Mouse (Mus musculus) embryonic facial prominence, embryonic 10.5 days (tissue): ENCODE data around the gene Tjp2. TPM values are rescaled to one million over a fixed set of nuclear protein-coding genes. Genes with fewer than 3 reads are reported as not detected.

Source experiments
- DNase-seq: peaks from one replicate; pipeline ENCODE4 v3.0.0-alpha.2; 2017; ENCODE audit warnings: low spot score
- H3K27ac ChIP-seq: fragments of 300-500 bp; sonication (generic); replicated peaks from 2 replicates; pipeline ENCODE4 v1.5.1; 2016; ENCODE audit warnings: mild to moderate bottlenecking
- H3K27me3 ChIP-seq: fragments of 300-500 bp; sonication (generic); replicated peaks from 2 replicates; pipeline ENCODE4 v1.6.1; 2016; ENCODE audit warnings: low read depth, mild to moderate bottlenecking; ENCODE audit not compliant: poor library complexity, severe bottlenecking
- H3K36me3 ChIP-seq: fragments of 300-500 bp; sonication (generic); replicated peaks from 2 replicates; pipeline ENCODE4 v1.6.1; 2016; ENCODE audit warnings: mild to moderate bottlenecking, moderate library complexity
- H3K4me1 ChIP-seq: fragments of 300-500 bp; sonication (generic); 2 replicates; pipeline ENCODE4 v1.6.1; 2016
- H3K4me3 ChIP-seq: fragments of 300-500 bp; sonication (generic); 2 replicates; pipeline ENCODE4 v1.5.1; 2016; ENCODE audit warnings: mild to moderate bottlenecking, moderate library complexity
- H3K9me3 ChIP-seq: fragments of 300-500 bp; sonication (generic); 2 replicates; pipeline ENCODE4 v1.6.1; 2016; ENCODE audit warnings: mild to moderate bottlenecking
- WGBS: fragments of 180-500 bp; shearing (Covaris S2); methylation state at CpG from one replicate; pipeline ENCODE4 v1.1.7; 2016; 5-methylcytosine and 5-hydroxymethylcytosine counted together
- polyA plus RNA-seq: library from polyadenylated mRNA; unstranded; fragments of >200 nt; fragmentation: Nextera tagmentation; extraction: Ambion mirVana; gene quantifications from 2 replicates; pipeline ENCODE4 v1.2.1, GENCODE M21; 2016

Gene Tjp2
- polyA plus RNA-seq: 35.1 TPM in 2 replicates

DNA sequence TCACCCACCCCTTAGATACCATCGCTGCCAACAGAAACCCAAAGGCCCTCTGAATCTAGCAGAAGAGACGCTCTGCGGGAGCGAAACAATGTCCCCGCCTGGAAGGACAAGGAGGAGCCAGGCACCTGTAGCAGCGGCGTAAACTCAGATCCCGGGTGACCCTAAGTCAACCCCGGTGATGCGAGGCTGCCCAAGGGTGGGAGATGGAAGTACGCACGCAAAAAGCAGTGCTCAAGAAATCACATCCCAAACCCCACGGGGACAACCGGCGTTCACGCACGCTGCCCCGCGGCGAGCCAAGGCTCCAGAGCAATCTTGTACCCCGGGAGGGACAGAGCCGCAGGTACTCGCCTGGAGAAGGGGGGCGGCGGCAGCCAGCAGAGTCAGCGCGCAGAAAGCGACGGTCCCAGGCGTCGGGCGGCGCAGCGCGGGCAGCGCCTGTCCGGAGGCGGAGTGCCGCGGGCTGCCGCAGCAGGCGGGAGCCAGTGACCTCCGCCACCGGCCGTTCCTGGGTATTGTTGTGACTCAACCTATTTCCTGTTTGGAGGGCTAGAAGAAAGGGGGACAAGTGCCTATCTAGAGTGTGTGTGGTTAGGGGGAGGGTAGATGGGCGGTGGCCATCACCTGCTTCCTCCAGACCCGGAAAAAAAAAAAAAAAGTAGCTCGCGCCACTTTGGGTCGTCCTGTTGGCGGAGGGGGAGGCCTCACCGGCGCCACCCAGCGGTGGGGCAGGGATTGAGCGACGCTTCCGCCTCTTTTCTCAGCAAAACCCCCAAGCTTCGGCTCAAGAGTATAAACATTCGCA, at the start of gene Tjp2:
Tjp2 (minus strand) TSS at position 531 of the 805 bp plus-strand sequence.
- Histone ChIP-seq H3K27me3 (peaks cover 48% of the 10 kb centered on the region), H3K27ac (peak within 1 kb of the TSS; percentile 85), H3K9me3 (no peaks in the 10 kb centered on the region), H3K36me3 (no peaks in the 10 kb centered on the region), H3K4me3 (peak within 1 kb of the TSS; percentile 69), H3K4me1 (peaks cover 26% of the 10 kb centered on the region)
- peak; percentile 73 for DNase-seq
- under 1% methylated on average over 59 of the region's 59 CpGs for WGBS

DNA sequence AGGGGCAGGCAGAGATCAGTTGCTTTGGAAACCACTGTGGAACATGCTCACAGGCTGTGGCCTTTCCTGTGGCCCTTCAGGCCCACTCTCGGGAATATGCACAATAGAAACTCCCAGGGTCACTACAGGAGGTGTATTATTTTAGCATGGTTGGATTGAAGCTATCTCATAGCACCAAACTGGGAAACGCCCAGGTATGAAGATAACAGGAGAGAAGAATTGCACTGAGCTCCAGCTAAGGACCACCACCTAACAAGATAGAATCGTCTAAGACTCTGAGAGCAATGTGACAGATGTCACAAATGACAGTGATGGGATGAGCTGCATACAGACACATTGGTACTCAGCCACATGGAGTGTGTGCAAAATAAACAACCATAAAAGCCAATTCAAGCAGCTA, 49.5 kb upstream of the Tjp2 start:
- WGBS: 88% methylated on average over 3 of the region's 3 CpGs

DNA sequence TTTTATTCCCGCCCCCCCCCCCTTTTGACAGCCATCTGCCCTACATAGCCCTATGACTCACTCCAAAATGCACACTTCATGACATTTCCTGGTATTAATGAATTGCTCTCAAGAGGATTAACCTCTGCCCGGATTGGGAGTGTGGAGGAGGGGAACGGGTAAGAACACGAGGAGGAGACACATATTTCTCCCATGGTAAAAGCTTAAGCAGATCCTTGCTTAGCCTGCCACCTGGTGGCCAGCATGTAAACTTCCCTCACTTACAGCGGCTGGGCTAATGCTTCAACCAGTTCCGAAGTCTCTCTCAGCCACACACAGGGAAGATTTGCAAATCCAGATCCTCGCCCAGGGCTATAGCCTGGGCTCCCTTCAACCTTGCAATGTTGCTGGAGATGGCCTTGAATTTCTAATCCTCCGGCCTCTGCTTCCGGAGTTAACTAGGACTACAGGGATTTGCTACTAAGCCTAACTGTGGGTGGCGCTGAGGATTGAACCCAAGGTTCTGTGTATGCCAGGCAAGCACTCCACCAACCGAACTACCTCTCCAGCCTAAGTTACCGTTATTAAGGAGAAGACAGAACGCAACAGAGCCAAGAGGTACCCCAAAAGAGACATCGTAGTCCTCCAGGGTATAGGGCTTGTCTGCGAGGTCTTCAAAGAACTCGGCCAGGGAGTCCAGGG, 47.1 kb upstream of the Tjp2 start:
- WGBS: 45% methylated on average over 16 of the region's 16 CpGs
- DNase-seq: peak; percentile 86
- H3K4me1 ChIP-seq: peaks cover 16% of the 10 kb centered on the region

More for the DNA sequence above, 49.5 kb upstream of the Tjp2 start:
- H3K9me3 ChIP-seq: no peaks in the 10 kb centered on the region
- no peak overlapping the region for H3K4me3 ChIP-seq
- peaks cover 22% of the 10 kb centered on the region for H3K4me1 ChIP-seq
- peaks cover 44% of the 10 kb centered on the region for H3K36me3 ChIP-seq
- H3K27me3 ChIP-seq: no peaks in the 10 kb centered on the region
- DNase-seq: no peak
- no peak overlapping the region for H3K27ac ChIP-seq

DNA sequence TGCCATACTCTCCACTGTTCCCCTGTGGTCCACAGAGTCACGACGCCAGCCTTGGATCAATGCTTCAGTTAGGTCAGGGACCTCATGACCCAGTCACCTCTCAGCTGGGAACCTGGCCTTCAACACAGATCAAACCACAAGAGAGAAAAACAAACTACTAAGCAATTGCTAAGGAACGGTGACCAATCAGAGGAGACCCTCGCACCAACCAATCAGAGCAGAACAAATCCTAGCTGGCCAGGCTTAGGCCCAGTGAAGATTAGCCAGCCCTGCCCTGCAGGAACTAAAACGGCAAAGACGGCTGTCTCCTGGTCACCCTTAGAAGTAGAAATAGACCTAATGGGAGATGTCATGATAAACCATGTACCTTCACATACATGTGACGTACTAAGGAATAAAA, 46.5 kb upstream of the Tjp2 start:
- Histone ChIP-seq H3K4me3 (peak overlapping the region; percentile 22; the same call in 1 of the 2 replicates), H3K27me3 (no peaks in the 10 kb centered on the region), H3K4me1 (peaks cover 16% of the 10 kb centered on the region), H3K27ac (no peak overlapping the region; the same call in 1 of the 2 replicates), H3K36me3 (peaks cover 40% of the 10 kb centered on the region), H3K9me3 (no peaks in the 10 kb centered on the region)
- DNase-seq: peak; percentile 36
- WGBS: 34% methylated on average over 7 of the region's 7 CpGs

More for the DNA sequence above, 47.1 kb upstream of the Tjp2 start:
- Histone ChIP-seq H3K4me3 (peak overlapping the region; percentile 22; the same call in 1 of the 2 replicates), H3K27ac (no peak overlapping the region), H3K27me3 (no peaks in the 10 kb centered on the region), H3K36me3 (peaks cover 42% of the 10 kb centered on the region), H3K9me3 (no peaks in the 10 kb centered on the region)

DNA sequence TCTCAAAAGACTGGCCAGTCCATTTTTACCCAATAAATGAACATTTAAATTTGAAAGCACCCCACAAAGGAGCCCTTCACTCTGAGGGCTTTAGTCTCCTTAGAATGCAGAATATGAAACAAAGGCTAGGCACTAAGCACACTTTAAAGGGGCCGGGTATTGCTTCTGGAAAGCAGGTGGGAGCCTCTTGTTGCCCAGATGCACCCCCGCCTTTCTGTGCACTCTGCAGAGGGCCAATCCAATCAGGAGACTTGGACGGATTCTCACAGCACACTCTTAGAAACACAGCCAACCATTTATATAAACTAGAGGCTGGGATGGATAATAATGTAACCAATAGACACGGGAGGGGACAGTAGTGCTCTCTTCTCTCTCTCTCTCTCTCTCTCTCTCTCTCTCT, 43.7 kb upstream of the Tjp2 start:
- WGBS: 66% methylated on average over 4 of the region's 4 CpGs
- peaks cover 52% of the 10 kb centered on the region for H3K36me3 ChIP-seq
- 0 out of 2 replicates have a peak overlapping the region, but pooled peaks have one; percentile 25 for H3K27ac ChIP-seq
- H3K4me1 ChIP-seq: peaks cover 16% of the 10 kb centered on the region
- no peaks in the 10 kb centered on the region for H3K9me3 ChIP-seq
- H3K4me3 ChIP-seq: no peak overlapping the region
- no peaks in the 10 kb centered on the region for H3K27me3 ChIP-seq
- DNase-seq: no peak

DNA sequence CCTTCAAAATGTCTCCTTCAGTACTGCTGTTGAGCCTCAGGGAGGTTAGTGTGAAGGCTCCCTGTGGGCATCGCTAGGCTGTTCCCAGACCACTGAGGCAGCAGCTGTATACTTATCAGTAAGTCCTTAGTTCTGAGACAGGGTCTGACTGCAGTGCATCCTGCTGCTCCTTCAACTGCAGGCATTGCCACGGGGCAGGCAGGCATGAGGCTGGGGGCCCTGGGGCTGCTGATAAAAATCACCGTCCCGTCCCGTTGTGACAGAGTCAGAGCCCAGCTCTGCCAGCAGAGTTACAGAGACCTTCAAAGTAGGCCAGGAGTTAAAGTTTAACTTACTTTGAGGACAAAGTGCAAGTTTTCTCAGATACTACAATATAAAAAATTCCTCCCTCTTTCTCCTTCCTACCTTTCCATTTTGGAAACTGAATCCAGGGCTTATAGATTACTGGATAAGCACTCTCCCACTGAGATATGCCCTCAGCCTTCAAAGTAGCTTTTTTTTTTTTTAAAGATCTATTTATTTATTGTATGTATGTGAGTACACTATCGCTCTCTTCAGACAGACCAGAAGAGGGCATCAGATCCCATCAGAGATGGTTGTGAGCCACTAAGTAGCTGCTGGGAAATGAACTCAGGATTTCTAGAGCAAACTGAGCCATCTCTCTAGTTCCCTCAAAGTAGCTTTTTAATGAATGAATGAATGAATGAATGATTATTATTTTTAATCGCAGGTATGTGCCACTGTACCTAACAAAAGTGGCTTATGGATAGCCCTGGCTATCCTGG, 41.4 kb upstream of the Tjp2 start:
- Histone ChIP-seq H3K4me1 (peaks cover 9% of the 10 kb centered on the region), H3K27me3 (no peaks in the 10 kb centered on the region), H3K4me3 (no peak overlapping the region), H3K36me3 (peaks cover 71% of the 10 kb centered on the region), H3K27ac (no peak overlapping the region), H3K9me3 (no peaks in the 10 kb centered on the region)
- no peak for DNase-seq
- WGBS: 87% methylated on average over 7 of the region's 7 CpGs

DNA sequence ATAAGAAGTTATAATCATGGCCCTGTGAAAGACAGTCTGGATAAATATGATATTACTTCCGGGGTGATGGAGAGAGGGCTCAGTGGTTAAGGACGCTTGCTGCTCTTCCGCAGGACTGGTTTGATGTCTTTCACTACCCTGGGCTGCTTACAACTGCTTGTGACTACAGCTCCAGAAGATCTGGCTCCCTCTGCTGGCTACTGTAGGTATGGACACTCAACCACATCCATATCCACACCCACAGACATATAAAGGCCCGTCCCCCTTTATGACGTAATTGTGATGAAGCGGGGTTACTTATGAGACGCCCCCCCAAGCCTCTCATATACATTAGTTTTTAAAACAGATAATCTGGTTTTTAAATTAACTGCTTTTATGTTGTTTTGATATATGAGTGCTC, 40.2 kb upstream of the Tjp2 start:
- Histone ChIP-seq H3K4me1 (no peaks in the 10 kb centered on the region), H3K9me3 (no peaks in the 10 kb centered on the region), H3K4me3 (no peak overlapping the region), H3K27me3 (no peaks in the 10 kb centered on the region), H3K27ac (no peak overlapping the region), H3K36me3 (peaks cover 68% of the 10 kb centered on the region)
- DNase-seq: peak; percentile 79
- 55% methylated on average over 7 of the region's 7 CpGs for WGBS

DNA sequence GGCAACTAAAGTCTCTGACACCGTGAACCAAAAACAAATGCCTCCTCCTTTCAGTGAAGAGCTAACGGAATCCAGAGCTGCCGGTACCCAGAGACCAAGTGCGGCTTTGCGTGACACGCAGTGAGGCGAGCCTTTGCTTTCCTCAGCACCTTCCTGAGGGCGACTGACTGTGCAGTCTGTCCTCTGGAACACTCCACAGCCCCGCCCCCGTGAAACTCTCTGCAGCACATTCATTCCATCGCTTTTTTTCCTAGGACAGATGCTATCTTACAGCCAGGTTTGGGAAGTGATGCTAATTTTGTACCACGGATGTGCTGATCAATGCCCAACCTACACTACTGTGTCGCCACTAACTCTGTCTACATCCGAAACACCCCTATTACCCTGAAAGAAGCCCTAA, 37.9 kb upstream of the Tjp2 start:
- no peaks in the 10 kb centered on the region for H3K4me1 ChIP-seq
- no peak overlapping the region for H3K27ac ChIP-seq
- no peaks in the 10 kb centered on the region for H3K9me3 ChIP-seq
- no peaks in the 10 kb centered on the region for H3K27me3 ChIP-seq
- peaks cover 62% of the 10 kb centered on the region for H3K36me3 ChIP-seq
- WGBS: 88% methylated on average over 14 of the region's 14 CpGs
- DNase-seq: no peak
- H3K4me3 ChIP-seq: no peak overlapping the region

DNA sequence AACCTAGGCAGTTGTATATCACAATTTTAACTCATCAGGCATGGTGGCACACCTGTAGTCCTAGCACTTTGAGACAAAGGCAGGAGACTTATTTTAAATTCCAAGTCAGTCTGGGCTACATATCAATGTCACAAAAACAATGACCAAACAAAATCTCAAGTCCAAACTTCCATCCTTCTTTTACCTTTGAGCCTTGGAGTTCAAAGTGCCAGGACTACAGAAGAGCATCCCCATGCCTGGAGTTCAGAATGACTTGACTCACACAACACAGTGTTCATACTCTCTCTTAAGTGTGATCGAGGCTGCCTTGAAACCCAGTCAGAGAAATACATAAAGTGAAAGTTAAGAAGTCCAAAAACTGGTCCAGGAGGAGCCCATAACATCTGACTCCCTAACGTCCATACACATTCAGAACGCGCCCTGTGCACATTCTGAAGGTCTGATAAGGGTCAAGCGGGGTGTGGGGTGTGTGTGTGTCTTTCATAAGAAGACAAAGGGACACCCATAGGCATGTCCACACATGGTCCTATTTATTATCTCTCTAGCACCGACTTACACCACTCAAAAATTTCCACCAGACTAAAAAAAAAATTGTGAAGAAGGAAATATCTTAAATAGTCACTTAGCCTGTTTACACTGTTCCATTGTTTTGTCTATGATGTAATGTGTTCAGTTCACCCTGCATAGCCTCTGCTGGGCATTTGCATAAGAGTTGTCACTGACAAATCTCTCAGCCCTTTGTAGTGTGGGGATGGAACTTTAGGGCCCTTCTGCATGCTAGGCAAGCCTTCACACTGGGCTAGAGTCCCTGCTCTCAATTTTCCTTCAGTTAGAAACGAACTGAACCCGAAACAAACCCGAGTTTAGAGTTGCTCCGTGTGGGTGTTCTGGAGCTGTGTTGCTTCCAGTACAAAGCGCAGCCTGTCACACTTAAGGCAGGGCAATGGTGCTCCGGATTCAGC, 34.8 kb upstream of the Tjp2 start:
- DNase-seq: no peak
- H3K4me3 ChIP-seq: no peak overlapping the region
- no peaks in the 10 kb centered on the region for H3K4me1 ChIP-seq
- H3K27me3 ChIP-seq: no peaks in the 10 kb centered on the region
- peaks cover 39% of the 10 kb centered on the region for H3K36me3 ChIP-seq
- 80% methylated on average over 12 of the region's 12 CpGs for WGBS
- H3K9me3 ChIP-seq: no peaks in the 10 kb centered on the region
- no peak overlapping the region; the same call in 1 of the 2 replicates for H3K27ac ChIP-seq

DNA sequence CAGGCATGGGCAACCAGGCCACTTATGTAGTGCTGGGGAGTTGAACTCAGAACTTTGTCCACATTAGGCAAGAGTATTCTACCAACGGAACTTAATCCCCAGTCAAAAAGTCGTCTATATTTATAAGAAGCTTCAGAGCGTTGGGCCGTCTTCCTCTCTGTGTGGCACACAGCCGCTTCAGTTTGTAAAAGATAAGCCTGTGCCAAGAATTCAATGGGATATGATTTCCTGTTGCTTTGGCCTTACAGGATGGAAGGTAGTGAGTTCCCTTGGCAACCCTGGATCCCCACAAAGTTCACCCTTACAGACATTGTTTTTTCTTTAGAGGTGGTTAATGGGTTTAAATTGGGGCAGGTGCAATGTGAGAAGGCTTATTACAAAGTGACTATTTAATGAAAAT, 33.5 kb upstream of the Tjp2 start:
- H3K9me3 ChIP-seq: no peaks in the 10 kb centered on the region

DNA sequence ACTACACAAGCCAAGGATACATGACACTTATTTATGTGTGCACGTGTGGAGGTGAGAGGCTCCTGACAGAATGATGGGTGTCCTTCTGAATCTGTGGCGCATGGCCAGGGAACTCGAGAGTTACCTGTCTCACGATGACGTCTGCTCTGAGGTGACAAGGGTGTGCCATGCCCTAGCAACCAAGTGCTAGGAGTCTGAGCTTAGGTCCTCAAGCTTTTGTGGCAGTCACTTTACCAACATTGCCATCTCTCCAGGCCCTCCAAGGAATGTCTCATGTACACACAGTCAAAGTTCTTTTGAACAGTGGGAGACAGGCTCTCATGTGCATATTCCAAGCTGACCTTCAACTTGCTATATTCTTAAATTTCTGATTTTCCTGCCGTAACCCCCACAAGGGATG, 33.1 kb upstream of the Tjp2 start:
- H3K27ac ChIP-seq: no peak overlapping the region
- no peak overlapping the region for H3K4me3 ChIP-seq
- H3K9me3 ChIP-seq: no peaks in the 10 kb centered on the region
- WGBS: 94% methylated on average over 6 of the region's 6 CpGs
- peaks cover 26% of the 10 kb centered on the region for H3K36me3 ChIP-seq
- H3K4me1 ChIP-seq: peaks cover 6% of the 10 kb centered on the region
- no peaks in the 10 kb centered on the region for H3K27me3 ChIP-seq
- DNase-seq: no peak

More for the DNA sequence above, 33.5 kb upstream of the Tjp2 start:
- DNase-seq: no peak
- Histone ChIP-seq H3K4me1 (peaks cover 6% of the 10 kb centered on the region), H3K27me3 (no peaks in the 10 kb centered on the region), H3K36me3 (peaks cover 28% of the 10 kb centered on the region), H3K4me3 (no peak overlapping the region), H3K27ac (no peak overlapping the region)
- 93% methylated on average over 5 of the region's 5 CpGs for WGBS
